Mouse (Mus musculus) lung, adult 2 months (tissue): ENCODE results near the gene Arrdc3.

Experiments used
- CTCF ChIP-seq: fragments of 200-500 bp; IDR thresholded peaks from 2 replicates; pipeline ENCODE4 v1.5.1; 2011; ENCODE audit warnings: mild to moderate bottlenecking, low read length, control low read depth; ENCODE audit not compliant: insufficient read depth
- POLR2A ChIP-seq: fragments of 200-500 bp; IDR thresholded peaks from 2 replicates; pipeline ENCODE4 v1.6.1; 2011; ENCODE audit warnings: low read depth, mild to moderate bottlenecking, control low read depth, low read length, borderline replicate concordance; ENCODE audit errors: extremely low read depth

- TF ChIP-seq CTCF (no peak), POLR2A (no peak)
Observed at GRCm38 (mm10) chr13:80932816-80933402, 49.7 kb downstream of the Arrdc3 start.
